Mouse (Mus musculus) ovary, postnatal 14 days (tissue): ENCODE measurements around the gene Atp6v1d.

Experiments used
- DNase-seq: peaks from one replicate; pipeline ENCODE4 v3.0.0; 2022; ENCODE audit warnings: low spot score

The Atp6v1d gene

DNA sequence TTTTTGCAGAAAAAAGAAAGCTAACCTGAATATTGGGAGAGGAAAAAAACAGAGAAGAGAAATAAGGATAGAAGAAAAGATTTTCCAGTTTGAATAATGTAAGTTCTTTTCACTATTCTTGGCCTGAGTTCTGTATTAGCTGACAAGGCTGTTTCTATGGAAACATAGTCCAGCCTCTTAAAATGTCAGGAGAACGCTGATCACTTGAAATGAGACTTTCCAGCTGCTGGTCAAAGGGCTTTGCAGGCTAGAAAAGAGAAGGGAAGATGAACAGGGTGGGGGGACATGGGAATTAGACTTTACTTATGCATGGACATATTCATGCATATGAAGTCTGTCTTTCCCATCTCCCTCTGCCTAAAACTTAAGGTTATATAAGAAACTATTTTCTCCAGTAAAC, 67.2 kb downstream of the Atp6v1d start:
- DNase-seq: no peak

DNA sequence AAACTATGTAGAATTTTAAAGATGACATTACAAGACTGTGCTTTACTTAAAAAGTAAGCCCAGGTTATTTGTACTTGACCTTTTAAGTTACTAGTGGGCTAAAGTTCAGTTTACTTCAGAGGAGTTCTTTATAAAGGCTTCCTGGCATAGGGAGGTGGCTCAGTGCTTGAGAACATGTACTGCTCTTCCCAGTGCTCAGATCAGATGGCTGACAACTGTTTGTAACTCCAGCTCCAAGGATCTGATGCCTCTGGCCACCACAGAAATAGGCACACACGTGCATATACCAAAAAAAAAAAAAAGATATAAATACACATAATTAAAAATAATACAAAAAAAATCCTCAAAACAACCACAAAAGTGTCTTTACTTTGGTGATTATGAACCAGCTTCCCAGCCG, 70.6 kb downstream of the Atp6v1d start:
- no peak for DNase-seq
